Mouse (Mus musculus) olfactory bulb, adult 2 months (tissue): ENCODE results near the gene Clec16a.

Source experiments
- CTCF ChIP-seq: fragments of 200-500 bp; IDR thresholded peaks from 2 replicates; pipeline ENCODE4 v1.5.1; 2012; ENCODE audit warnings: low read depth, mild to moderate bottlenecking, low read length, moderate library complexity; ENCODE audit not compliant: insufficient read depth
- POLR2A ChIP-seq: fragments of 200-500 bp; IDR thresholded peaks from 2 replicates; pipeline ENCODE4 v1.6.1; 2012; ENCODE audit warnings: mild to moderate bottlenecking, low read depth, low read length, moderate library complexity; ENCODE audit not compliant: insufficient read depth

DNA sequence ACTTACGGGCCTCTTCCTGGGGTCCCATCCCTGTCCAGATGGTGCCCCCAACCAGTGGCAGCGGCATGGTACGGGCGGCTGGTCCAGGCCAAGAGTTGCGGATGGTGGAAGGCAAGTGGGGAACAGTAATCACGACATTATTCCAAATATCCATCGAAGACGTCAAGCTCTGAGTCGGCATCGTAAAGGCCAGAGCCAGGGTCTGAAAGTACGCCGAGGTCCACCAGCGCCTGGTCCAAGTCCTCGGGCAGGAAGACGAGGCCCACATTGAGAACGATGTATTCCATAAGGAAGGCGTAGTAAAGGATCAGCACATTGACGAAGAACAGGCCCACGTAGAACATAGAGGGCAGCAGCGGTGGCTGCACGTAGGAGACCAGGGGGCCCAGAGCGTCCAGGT is 2.9 kb upstream of the Clec16a start:
- TF ChIP-seq CTCF: no peak
- TF ChIP-seq POLR2A: no peak
